Mouse (Mus musculus) kidney, embryonic 14.5 days (tissue): ENCODE measurements at regions not wholly inside any gene's neighbourhood (a gene's known extent, or its start where the extent isn't known, plus 50 kb on each side); places are given as distances from the start of the nearest gene placed in this dataset.
A peak's percentile ranks its signal among the peaks of the same experiment; 100 is the strongest.

ENCODE experiments used
- ATAC-seq: fragments of 200-750 bp; cut with Nextera tagmentation; 2 replicates; pipeline ENCODE4 v1.8.0; 2017; ENCODE audit warnings: moderate number of reproducible peaks, mild to moderate bottlenecking, moderate TSS enrichment, moderate library complexity; ENCODE audit not compliant: low FRiP score, low TSS enrichment
- H3K27ac ChIP-seq: fragments of 300-500 bp; sonication (generic); 2 replicates; pipeline ENCODE4 v1.5.1; 2014; ENCODE audit warnings: low read depth, mild to moderate bottlenecking, low read length, moderate library complexity, mixed read lengths
- H3K27me3 ChIP-seq: fragments of 300-500 bp; sonication (generic); 2 replicates; pipeline ENCODE4 v1.6.1; 2014; ENCODE audit warnings: mild to moderate bottlenecking, low read length; ENCODE audit not compliant: control insufficient read depth, insufficient read depth
- H3K36me3 ChIP-seq: fragments of 300-500 bp; sonication (generic); 2 replicates; pipeline ENCODE4 v1.6.1; 2014; ENCODE audit warnings: low read length, mixed read lengths; ENCODE audit not compliant: control insufficient read depth, insufficient read depth
- H3K4me1 ChIP-seq: fragments of 300-500 bp; sonication (generic); 2 replicates; pipeline ENCODE4 v1.6.1; 2014; ENCODE audit warnings: low read length, mixed read lengths; ENCODE audit not compliant: control insufficient read depth, insufficient read depth
- H3K4me2 ChIP-seq: fragments of 300-500 bp; sonication (generic); replicated peaks from 2 replicates; pipeline ENCODE4 v1.6.1; 2014; ENCODE audit warnings: low read depth, mild to moderate bottlenecking, low read length
- H3K4me3 ChIP-seq: fragments of 300-500 bp; sonication (generic); 2 replicates; pipeline ENCODE4 v1.5.1; 2014; ENCODE audit warnings: mild to moderate bottlenecking, low read length
- H3K9ac ChIP-seq: fragments of 300-500 bp; sonication (generic); 2 replicates; pipeline ENCODE4 v1.6.1; 2014; ENCODE audit warnings: low read depth, mild to moderate bottlenecking, low read length, moderate library complexity
- H3K9me3 ChIP-seq: fragments of 300-500 bp; sonication (generic); 2 replicates; pipeline ENCODE4 v1.6.1; 2016; ENCODE audit warnings: low read length; ENCODE audit not compliant: control insufficient read depth
- WGBS: fragments of 180-500 bp; shearing (Covaris S2); extraction: QIAGEN DNeasy Blood & Tissue Kit; methylation state at CpG from one replicate; pipeline ENCODE4 v1.1.7; 2014; 5-methylcytosine and 5-hydroxymethylcytosine counted together

- H3K9me3 ChIP-seq: no peaks in the 10 kb centered on the region
- no peak overlapping the region for H3K9ac ChIP-seq
- H3K27ac ChIP-seq: no peak overlapping the region
- H3K4me2 ChIP-seq: no peak overlapping the region
- H3K4me3 ChIP-seq: no peak overlapping the region
- no peaks in the 10 kb centered on the region for H3K36me3 ChIP-seq
- H3K27me3 ChIP-seq: no peaks in the 10 kb centered on the region; the same call in 1 of the 2 replicates
- no peak for ATAC-seq
- no peaks in the 10 kb centered on the region for H3K4me1 ChIP-seq
- 36% methylated on average over 5 of the region's 5 CpGs for WGBS
Observed at GRCm38 (mm10) chr7:115366910-115367309, 623.4 kb downstream of the Insc start.

GRCm38 (mm10) chr7:115371143-115371542 lies 627.6 kb downstream of the Insc start:
- no peak for ATAC-seq
- 87% methylated on average over 9 of the region's 9 CpGs for WGBS
- no peak overlapping the region for H3K4me3 ChIP-seq
- H3K9ac ChIP-seq: no peak overlapping the region
- no peak overlapping the region for H3K4me2 ChIP-seq
- H3K36me3 ChIP-seq: no peaks in the 10 kb centered on the region
- H3K27ac ChIP-seq: no peak overlapping the region
- no peaks in the 10 kb centered on the region; the same call in 1 of the 2 replicates for H3K27me3 ChIP-seq
- 0 out of 2 replicates have a peak, but pooled peaks cover 6% of the 10 kb centered on the region for H3K4me1 ChIP-seq
- H3K9me3 ChIP-seq: no peaks in the 10 kb centered on the region

- ATAC-seq: no peak
- no peak overlapping the region for H3K9ac ChIP-seq
Observed at GRCm38 (mm10) chr7:115372921-115373320, 629.4 kb downstream of the Insc start.

DNA sequence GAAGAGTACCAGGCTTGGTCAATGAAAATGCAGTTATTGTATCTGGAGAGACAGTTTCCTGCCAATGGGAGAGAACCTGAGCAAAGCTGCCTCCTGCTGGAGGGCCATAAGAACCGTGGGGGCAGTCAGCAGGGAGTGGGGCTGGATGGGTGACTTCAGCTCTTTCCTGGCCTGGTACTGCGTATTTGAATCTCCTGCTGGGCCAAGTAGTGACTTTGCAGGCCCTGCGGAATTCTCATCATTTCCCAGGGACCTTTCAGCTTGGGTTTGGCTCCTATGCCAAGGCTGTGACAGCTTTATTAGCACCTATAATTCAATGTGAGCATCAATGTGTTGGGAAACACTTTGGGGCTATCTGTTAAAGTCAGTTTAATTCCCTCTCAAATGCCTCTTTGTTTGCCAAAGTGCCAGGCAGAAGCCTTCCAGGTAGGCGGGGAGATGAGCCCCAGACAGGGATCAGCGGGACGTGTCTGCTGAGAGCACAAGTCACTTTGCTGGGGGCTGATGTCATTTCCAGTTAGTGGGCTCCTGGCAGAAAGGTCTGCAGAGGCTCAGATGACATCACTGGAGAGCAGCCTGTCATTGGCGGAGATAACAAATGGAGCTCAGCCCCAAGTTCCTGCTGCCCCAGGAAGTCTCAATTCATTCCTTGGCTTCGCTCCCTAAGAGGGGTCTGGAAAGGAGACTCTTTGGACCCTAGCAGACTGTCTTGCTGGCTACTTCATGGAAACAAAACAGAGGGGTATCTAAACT lies 630.5 kb downstream of the Insc start:
- Histone ChIP-seq H3K27me3 (no peaks in the 10 kb centered on the region), H3K4me2 (no peak overlapping the region), H3K9me3 (no peaks in the 10 kb centered on the region), H3K9ac (no peak overlapping the region), H3K27ac (0 out of 2 replicates have a peak overlapping the region, but pooled peaks have one; percentile 30), H3K4me1 (0 out of 2 replicates have a peak, but pooled peaks cover 6% of the 10 kb centered on the region), H3K4me3 (no peak overlapping the region), H3K36me3 (no peaks in the 10 kb centered on the region)
- WGBS: 27% methylated on average over 8 of the region's 8 CpGs
- peak; percentile 71 for ATAC-seq

More at GRCm38 (mm10) chr7:115372921-115373320, 629.4 kb downstream of the Insc start:
- Histone ChIP-seq H3K4me2 (no peak overlapping the region), H3K36me3 (no peaks in the 10 kb centered on the region), H3K4me3 (no peak overlapping the region), H3K27me3 (no peaks in the 10 kb centered on the region), H3K4me1 (0 out of 2 replicates have a peak, but pooled peaks cover 6% of the 10 kb centered on the region), H3K27ac (no peak overlapping the region), H3K9me3 (no peaks in the 10 kb centered on the region)
- WGBS: 31% methylated on average over 2 of the region's 2 CpGs

- H3K4me1 ChIP-seq: peaks cover 11% of the 10 kb centered on the region; the same call in 1 of the 2 replicates
- H3K4me3 ChIP-seq: no peak overlapping the region
- H3K27me3 ChIP-seq: no peaks in the 10 kb centered on the region
- H3K9me3 ChIP-seq: no peaks in the 10 kb centered on the region
- no peak for ATAC-seq
- H3K4me2 ChIP-seq: no peak overlapping the region
- no peak overlapping the region for H3K27ac ChIP-seq
- no peaks in the 10 kb centered on the region for H3K36me3 ChIP-seq
- 70% methylated on average over 4 of the region's 4 CpGs for WGBS
- H3K9ac ChIP-seq: no peak overlapping the region
Observed at GRCm38 (mm10) chr7:115376067-115376466, 632.6 kb downstream of the Insc start.

GRCm38 (mm10) chr7:115378836-115379235 lies 635.3 kb downstream of the Insc start:
- H3K27me3 ChIP-seq: no peaks in the 10 kb centered on the region
- no peak overlapping the region for H3K27ac ChIP-seq
- H3K9ac ChIP-seq: no peak overlapping the region
- no peak overlapping the region for H3K4me2 ChIP-seq
- 81% methylated on average over 3 of the region's 3 CpGs for WGBS
- ATAC-seq: no peak
- no peaks in the 10 kb centered on the region for H3K36me3 ChIP-seq
- H3K4me3 ChIP-seq: no peak overlapping the region
- peaks cover 11% of the 10 kb centered on the region; the same call in 1 of the 2 replicates for H3K4me1 ChIP-seq
- H3K9me3 ChIP-seq: no peaks in the 10 kb centered on the region

GRCm38 (mm10) chr7:115379600-115379999 lies 636.1 kb downstream of the Insc start:
- H3K9me3 ChIP-seq: no peaks in the 10 kb centered on the region
- no peak overlapping the region for H3K27ac ChIP-seq
- H3K36me3 ChIP-seq: no peaks in the 10 kb centered on the region
- H3K9ac ChIP-seq: no peak overlapping the region
- 31% methylated on average over 7 of the region's 7 CpGs for WGBS
- H3K4me2 ChIP-seq: no peak overlapping the region
- H3K4me1 ChIP-seq: peaks cover 6% of the 10 kb centered on the region; the same call in 1 of the 2 replicates
- H3K4me3 ChIP-seq: no peak overlapping the region
- no peaks in the 10 kb centered on the region for H3K27me3 ChIP-seq
- 0 out of 2 replicates have a peak, but pooled peaks have one; percentile 42 for ATAC-seq

GRCm38 (mm10) chr7:115380989-115381610 lies 637.6 kb downstream of the Insc start:
- no peak overlapping the region for H3K27ac ChIP-seq
- H3K4me3 ChIP-seq: no peak overlapping the region
- ATAC-seq: no peak
- H3K9ac ChIP-seq: no peak overlapping the region
- no peaks in the 10 kb centered on the region for H3K27me3 ChIP-seq
- no peaks in the 10 kb centered on the region for H3K36me3 ChIP-seq
- H3K4me2 ChIP-seq: no peak overlapping the region
- H3K9me3 ChIP-seq: no peaks in the 10 kb centered on the region
- WGBS: 58% methylated on average over 8 of the region's 8 CpGs
- H3K4me1 ChIP-seq: peaks cover 6% of the 10 kb centered on the region; the same call in 1 of the 2 replicates

DNA sequence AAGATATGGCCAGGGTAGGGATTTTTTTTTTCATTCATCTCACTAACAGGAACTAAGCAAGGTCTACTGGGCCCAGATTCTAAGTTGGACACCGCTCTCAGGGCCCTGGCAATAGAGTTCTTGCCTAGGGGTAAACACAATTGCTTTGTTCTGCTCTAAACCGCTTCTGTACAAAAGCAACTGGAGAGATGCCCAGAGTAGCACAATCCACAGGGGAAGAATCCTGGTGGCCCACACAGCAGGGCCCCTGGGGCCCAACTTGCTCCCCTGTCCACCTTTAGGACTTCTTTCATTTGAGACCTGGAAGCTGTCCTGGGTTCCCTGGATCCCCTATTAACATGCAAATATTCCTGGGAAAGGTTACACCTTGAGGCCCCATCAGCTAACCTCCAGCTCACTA lies 639.4 kb downstream of the Insc start:
- no peak overlapping the region for H3K4me2 ChIP-seq
- no peaks in the 10 kb centered on the region for H3K36me3 ChIP-seq
- no peak overlapping the region for H3K4me3 ChIP-seq
- H3K4me1 ChIP-seq: peaks cover 6% of the 10 kb centered on the region; the same call in 1 of the 2 replicates
- no peak overlapping the region for H3K9ac ChIP-seq
- H3K9me3 ChIP-seq: no peaks in the 10 kb centered on the region
- no peak for ATAC-seq
- 74% methylated on average over 2 of the region's 2 CpGs for WGBS
- H3K27ac ChIP-seq: no peak overlapping the region
- no peaks in the 10 kb centered on the region for H3K27me3 ChIP-seq
